Mouse (Mus musculus) heart, adult 2 months (tissue): ENCODE measurements at regions not wholly inside any gene's neighbourhood (a gene's known extent, or its start where the extent isn't known, plus 50 kb on each side); places are given as distances from the start of the nearest gene placed in this dataset.

Experiments
- CTCF ChIP-seq: fragments of 200-600 bp; IDR thresholded peaks from 2 replicates; pipeline ENCODE4 v1.8.1; 2022; ENCODE audit warnings: antibody characterized with exemption, mild to moderate bottlenecking, moderate library complexity
- POLR2A ChIP-seq: fragments of 200-500 bp; IDR thresholded peaks from 2 replicates; pipeline ENCODE4 v1.6.1; 2011; ENCODE audit warnings: mild to moderate bottlenecking, low read depth, low read length, control low read depth; ENCODE audit not compliant: insufficient read depth

- TF ChIP-seq CTCF: no peak
- TF ChIP-seq POLR2A: no peak
Observed at GRCm38 (mm10) chr4:40081035-40081434, 61.8 kb upstream of the Aco1 start.
